Mouse (Mus musculus) central nervous system, embryonic 11.5 days (tissue): Measurements from ENCODE around the gene Qtrt2. TPM values are rescaled to one million over a fixed set of nuclear protein-coding genes. Genes with fewer than 3 reads are reported as not detected.

Experiments
- polyA plus RNA-seq: library from polyadenylated mRNA; depleted of rRNA; stranded (reverse); fragments of >200 nt; gene quantifications from 2 replicates; pipeline ENCODE4 v1.2.3, GENCODE M21; 2012; rRNA removed

Gene Qtrt2
- 60.1 and 62.5 TPM in 2 replicates for polyA plus RNA-seq

GRCm38 (mm10) chr16:43926341-43926859, at the start of gene Qtrt2:
TSS of gene Qtrt2 (minus strand) at chr16:43926809.

GRCm38 (mm10) chr16:43889208-43890004, 37.2 kb downstream of the Qtrt2 start, which contains the start of gene Ccdc191:
TSS of gene Ccdc191 (plus strand) at chr16:43889800.

Other genes starting within 250 kb of the Qtrt2 start
- gene Drd3, start 172.8 kb downstream of the Qtrt2 start, polyA plus RNA-seq: not detected in 2 replicates
- 10.3 and 17.4 TPM in 2 replicates for gene Ccdc191, start 37.0 kb downstream of the Qtrt2 start, polyA plus RNA-seq
- 0.37 and 0.54 TPM in 2 replicates for gene Zdhhc23, start 53.0 kb upstream of the Qtrt2 start, polyA plus RNA-seq
- gene Gramd1c, start 136.5 kb upstream of the Qtrt2 start, polyA plus RNA-seq: 2.1 and 2.7 TPM in 2 replicates
- 36.7 and 43.8 TPM in 2 replicates for gene Atp6v1a, start 212.9 kb upstream of the Qtrt2 start, polyA plus RNA-seq
- 46.2 and 55.2 TPM in 2 replicates for gene Naa50, start 213.0 kb upstream of the Qtrt2 start, polyA plus RNA-seq
- 6.4 and 10.6 TPM in 2 replicates for gene Usf3, start 246.4 kb upstream of the Qtrt2 start, polyA plus RNA-seq